9 mouse cellular contexts compared by ENCODE assay signal in genomic region chr14:118234541-118235210, GRCm38 (mm10). TPM values are rescaled to one million over a fixed set of nuclear protein-coding genes. Genes with fewer than 3 reads are reported as not detected.
DNase-seq lines count a peak whose midpoint lies in the region; ATAC-seq and TF ChIP-seq lines count a peak whose summit lies in the region.
"Had no signal": no experiment of that assay in that cellular context is flagged by ENCODE, and none has a peak within 500 bp of the region (broad histone marks: within the 10 kb centered on the region; RNA-seq: fewer than 3 reads in every experiment).

No protein-coding gene starts in this region.

- H3K27ac ChIP-seq in heart, embryonic 13.5 days (replicated peaks): no peak overlapping the region
- H3K27ac ChIP-seq in ES-E14 (ENCODE audit: insufficient read depth, low read depth, low read length, poor library complexity, severe bottlenecking): no peak overlapping the region
- peak overlapping the region; percentile 23; the same call in 1 of the 2 replicates for H3K27ac ChIP-seq in forebrain, embryonic 16.5 days (ENCODE audit: low read length)
- no peak overlapping the region for H3K27ac ChIP-seq in limb, embryonic 14.5 days (replicated peaks; ENCODE audit: low read depth, low read length)
- peak overlapping the region; percentile 91; the same call in 1 of the 2 replicates for H3K27ac ChIP-seq in stomach, embryonic 14.5 days (ENCODE audit: low read length)

- no peaks in the 10 kb centered on the region for H3K9me3 ChIP-seq in heart, embryonic 13.5 days
- H3K9me3 ChIP-seq in ES-E14 (ENCODE audit: control insufficient read depth, insufficient read depth, low read depth, low read length): no peaks in the 10 kb centered on the region
- no peaks in the 10 kb centered on the region for H3K9me3 ChIP-seq in forebrain, embryonic 16.5 days (ENCODE audit: control insufficient read depth, low read length)
- no peaks in the 10 kb centered on the region for H3K9me3 ChIP-seq in limb, embryonic 14.5 days (ENCODE audit: control insufficient read depth, low read length)
- no peaks in the 10 kb centered on the region for H3K9me3 ChIP-seq in stomach, embryonic 14.5 days (ENCODE audit: control insufficient read depth, low read depth, low read length)

- under 1% methylated on average over 59 of the region's 84 CpGs for WGBS in heart, embryonic 13.5 days
- WGBS in forebrain, embryonic 16.5 days: under 1% methylated on average over 61 of the region's 84 CpGs
- WGBS in limb, embryonic 14.5 days: under 1% methylated on average over 67 of the region's 84 CpGs
- under 1% methylated on average over 67 of the region's 84 CpGs for WGBS in stomach, embryonic 14.5 days

- DNase-seq in heart, adult 8-10 months (ENCODE audit: low spot score): no peak
- DNase-seq in ES-E14 (ENCODE audit: low read depth, low spot score): no peak
- no peak for DNase-seq in limb, embryonic 14.5 days (ENCODE audit: low spot score)
- no peak for DNase-seq in layer of hippocampus, adult 8-10 months (ENCODE audit: low spot score in 2 of 2)

- peaks cover 38% of the 10 kb centered on the region for H3K4me1 ChIP-seq in heart, embryonic 13.5 days
- no peaks in the 10 kb centered on the region for H3K4me1 ChIP-seq in ES-E14 (ENCODE audit: control insufficient read depth in 2 of 2, insufficient read depth in 2 of 2, low read length in 2 of 2, poor library complexity in 1 of 2)
- peaks cover 50% of the 10 kb centered on the region for H3K4me1 ChIP-seq in forebrain, embryonic 16.5 days (replicated peaks; ENCODE audit: control insufficient read depth, insufficient read depth, low read length)
- H3K4me1 ChIP-seq in limb, embryonic 14.5 days (ENCODE audit: control insufficient read depth, insufficient read depth, low read length): peaks cover 20% of the 10 kb centered on the region; the same call in 1 of the 2 replicates
- H3K4me1 ChIP-seq in stomach, embryonic 14.5 days (ENCODE audit: control insufficient read depth, insufficient read depth, low read length): no peaks in the 10 kb centered on the region

- ATAC-seq in heart, embryonic 13.5 days (ENCODE audit: extremely low read depth, insufficient number of reproducible peaks, low FRiP score, low TSS enrichment): no peak
- ATAC-seq in forebrain, embryonic 16.5 days: no peak
- no peak; the same call in 1 of the 2 replicates for ATAC-seq in limb, embryonic 14.5 days (ENCODE audit: low FRiP score, low read depth)
- ATAC-seq in stomach, embryonic 14.5 days (ENCODE audit: insufficient number of reproducible peaks, insufficient read depth, low FRiP score, low read depth): no peak
- no peak for ATAC-seq in megakaryocyte-erythroid progenitor cell, adult 5-6 weeks (replicated peaks; ENCODE audit: low FRiP score, low TSS enrichment, poor library complexity, severe bottlenecking)

- H3K4me3 ChIP-seq in heart, embryonic 13.5 days: peak overlapping the region; percentile 65
- H3K4me3 ChIP-seq in ES-E14 (ENCODE audit: insufficient read depth in 1 of 2, low read depth in 1 of 2, low read length in 2 of 2, poor library complexity in 1 of 2, severe bottlenecking in 1 of 2): peak overlapping the region; percentile 38 to 64
- H3K4me3 ChIP-seq in forebrain, embryonic 16.5 days (replicated peaks; ENCODE audit: low read length): peak overlapping the region; percentile 67
- peak overlapping the region; percentile 46 for H3K4me3 ChIP-seq in limb, embryonic 14.5 days (replicated peaks; ENCODE audit: low read length)
- peak overlapping the region; percentile 52 for H3K4me3 ChIP-seq in stomach, embryonic 14.5 days (ENCODE audit: low read depth, low read length)

- TF ChIP-seq POLR2A in limb, embryonic 14.5 days (IDR thresholded peaks at IDR 0.05; ENCODE audit: borderline replicate concordance, extremely low read depth, insufficient read depth, insufficient read length): no peak

- H3K36me3 ChIP-seq in heart, embryonic 13.5 days: no peaks in the 10 kb centered on the region
- no peaks in the 10 kb centered on the region for H3K36me3 ChIP-seq in ES-E14 (ENCODE audit: control insufficient read depth, insufficient read depth, low read length, poor library complexity, severe bottlenecking)
- no peaks in the 10 kb centered on the region for H3K36me3 ChIP-seq in forebrain, embryonic 16.5 days (ENCODE audit: control insufficient read depth, insufficient read depth)
- no peaks in the 10 kb centered on the region for H3K36me3 ChIP-seq in limb, embryonic 14.5 days (ENCODE audit: control insufficient read depth, insufficient read depth, low read length)
- H3K36me3 ChIP-seq in stomach, embryonic 14.5 days (ENCODE audit: control insufficient read depth, insufficient read depth, low read length): no peaks in the 10 kb centered on the region

- peak overlapping the region; percentile 98 for H3K4me2 ChIP-seq in heart, embryonic 13.5 days
- peak overlapping the region; percentile 97 for H3K4me2 ChIP-seq in forebrain, embryonic 16.5 days (ENCODE audit: low read length)
- peak overlapping the region; percentile 92 for H3K4me2 ChIP-seq in limb, embryonic 14.5 days (replicated peaks; ENCODE audit: low read depth, low read length, severe bottlenecking)
- H3K4me2 ChIP-seq in stomach, embryonic 14.5 days (replicated peaks; ENCODE audit: low read depth, low read length): peak overlapping the region; percentile 80

- H3K9ac ChIP-seq in heart, embryonic 13.5 days: 0 out of 2 replicates have a peak overlapping the region, but pooled peaks have one; percentile 17
- H3K9ac ChIP-seq in ES-E14 (ENCODE audit: insufficient read depth, low read depth, low read length, poor library complexity, severe bottlenecking): 0 out of 2 replicates have a peak overlapping the region, but pooled peaks have one; percentile 37
- H3K9ac ChIP-seq in forebrain, embryonic 16.5 days (replicated peaks; ENCODE audit: low read depth, low read length): peak overlapping the region; percentile 71
- 0 out of 2 replicates have a peak overlapping the region, but pooled peaks have one; percentile 3 for H3K9ac ChIP-seq in limb, embryonic 14.5 days (ENCODE audit: low read depth, low read length, severe bottlenecking)
- peak overlapping the region; percentile 60 for H3K9ac ChIP-seq in stomach, embryonic 14.5 days (replicated peaks; ENCODE audit: low read depth, low read length)

- in situ Hi-C loops in ES-E14 (cut with MboI; ENCODE audit: low sequenced_read_pairs in 2 of 2, unreplicated experiment in 2 of 2): no loop called here

- H3K27me3 ChIP-seq in heart, embryonic 13.5 days (replicated peaks): peaks cover 90% of the 10 kb centered on the region
- peaks cover 2% of the 10 kb centered on the region for H3K27me3 ChIP-seq in forebrain, embryonic 16.5 days (replicated peaks; ENCODE audit: control insufficient read depth, insufficient read depth, low read length)
- H3K27me3 ChIP-seq in limb, embryonic 14.5 days (ENCODE audit: control insufficient read depth, insufficient read depth, low read length): peaks cover 87% of the 10 kb centered on the region
- peaks cover 39% of the 10 kb centered on the region for H3K27me3 ChIP-seq in stomach, embryonic 14.5 days (ENCODE audit: control insufficient read depth, insufficient read depth, low read length)

TF ChIP-seq in ES-E14, 5 proteins besides CTCF, POLR2A, EP300 and RAD21:
- TF ChIP-seq ZNF384 (IDR thresholded peaks at IDR 0.05; ENCODE audit: low read depth, low read length): no peak
- no peak for TF ChIP-seq HCFC1 (IDR thresholded peaks at IDR 0.05; ENCODE audit: borderline replicate concordance, insufficient read depth, low read length)
- no peak for TF ChIP-seq ZC3H11A (IDR thresholded peaks at IDR 0.05; ENCODE audit: borderline replicate concordance, low read depth, low read length)
- no peak for TF ChIP-seq CHD2 (IDR thresholded peaks at IDR 0.05; ENCODE audit: low read depth, low read length)
- TF ChIP-seq MAFK (IDR thresholded peaks at IDR 0.05; ENCODE audit: insufficient read depth, low read depth, low read length): no peak

RNA-seq across cellular contexts. Expression of gene Sox21, which starts 2.2 kb away (rescaled TPM):
- 0.05 and 0.06 TPM in 2 replicates for polyA plus RNA-seq in heart, embryonic 13.5 days (2015; fragmentation: Nextera tagmentation; extraction: Ambion mirVana)
- total RNA-seq in heart, adult 8-10 months (2022): not detected
- 0.94 and 1.8 TPM in 2 replicates for total RNA-seq in ES-E14 (2012; rRNA removed)
- 4.8 and 5.9 TPM in 2 replicates for polyA plus RNA-seq in forebrain, embryonic 16.5 days (2015; fragmentation: Nextera tagmentation; extraction: Ambion mirVana)
- 0.85 and 0.98 TPM in 2 replicates for polyA plus RNA-seq in limb, embryonic 14.5 days (2012; rRNA removed)
- 0.65 and 0.84 TPM in 2 replicates for polyA plus RNA-seq in limb, embryonic 14.5 days (2014; fragmentation: Nextera tagmentation; extraction: Ambion mirVana)
- 9.3 and 11.8 TPM in 2 replicates for polyA plus RNA-seq in stomach, embryonic 14.5 days (2014; fragmentation: Nextera tagmentation; extraction: Ambion mirVana)
- not detected in 2 replicates for total RNA-seq in megakaryocyte-erythroid progenitor cell, adult 5-6 weeks (2014; fragmentation: Nextera tagmentation)
- not detected in 2 replicates for total RNA-seq in megakaryocyte-erythroid progenitor cell, adult 5-6 weeks (2017)
- 10 to 100 TPM in 2 of 4 experiments, 1 to 10 TPM in 2; 7.5 to 10.4 (median 9.3) TPM for total RNA-seq in layer of hippocampus, adult 8-10 months (2022)

RNA-seq across cellular contexts. Expression of gene Gm9376, which starts 32.1 kb away (rescaled TPM):
- polyA plus RNA-seq in heart, embryonic 13.5 days (2015; fragmentation: Nextera tagmentation; extraction: Ambion mirVana): not detected in 2 replicates
- total RNA-seq in heart, adult 8-10 months (2022): not detected
- total RNA-seq in ES-E14 (2012; rRNA removed): not detected in 2 replicates
- not detected in 2 replicates for polyA plus RNA-seq in forebrain, embryonic 16.5 days (2015; fragmentation: Nextera tagmentation; extraction: Ambion mirVana)
- polyA plus RNA-seq in limb, embryonic 14.5 days (2012; rRNA removed): not detected in 2 replicates
- not detected in 2 replicates for polyA plus RNA-seq in limb, embryonic 14.5 days (2014; fragmentation: Nextera tagmentation; extraction: Ambion mirVana)
- not detected in 2 replicates for polyA plus RNA-seq in stomach, embryonic 14.5 days (2014; fragmentation: Nextera tagmentation; extraction: Ambion mirVana)
- not detected in 2 replicates for total RNA-seq in megakaryocyte-erythroid progenitor cell, adult 5-6 weeks (2014; fragmentation: Nextera tagmentation)
- not detected in 2 replicates for total RNA-seq in megakaryocyte-erythroid progenitor cell, adult 5-6 weeks (2017)
- total RNA-seq in layer of hippocampus, adult 8-10 months (2022): not detected
- total RNA-seq: heart, postnatal 14 days had no signal

Comparison
In these comparisons a context has a peak if more than half of its experiments do, and no peak if none do; other contexts are left out.
1. H3K27ac ChIP-seq: peak in forebrain, embryonic 16.5 days (single experiment) and stomach, embryonic 14.5 days (single experiment); none in heart, embryonic 13.5 days (single experiment), ES-E14 (single experiment) and limb, embryonic 14.5 days (single experiment).
2. H3K9ac ChIP-seq: peak in every context shown above with its lines; median percentile 71 in forebrain, embryonic 16.5 days; 60 in stomach, embryonic 14.5 days; 37 in ES-E14; 17 in heart, embryonic 13.5 days; 3 in limb, embryonic 14.5 days.
3. Peak in every context shown above with its lines, with median percentiles within 50 percentile points of each other: H3K4me2 ChIP-seq and H3K4me3 ChIP-seq.